Mouse (Mus musculus) limb, embryonic 12.5 days (tissue): ENCODE measurements around the gene Fam160b1. TPM values are rescaled to one million over a fixed set of nuclear protein-coding genes. Genes with fewer than 3 reads are reported as not detected.
A peak's percentile ranks its signal among the peaks of the same experiment; 100 is the strongest.

Experiments used
- ATAC-seq: fragments of 200-750 bp; cut with Nextera tagmentation; 2 replicates; pipeline ENCODE4 v1.8.0; 2017; ENCODE audit warnings: low read depth, moderate TSS enrichment; ENCODE audit not compliant: insufficient number of reproducible peaks, insufficient read depth, low FRiP score, low TSS enrichment
- H3K27ac ChIP-seq: fragments of 300-500 bp; sonication (generic); 2 replicates; pipeline ENCODE4 v1.5.1; 2016; ENCODE audit warnings: mild to moderate bottlenecking, moderate library complexity
- H3K27me3 ChIP-seq: fragments of 300-500 bp; sonication (generic); 2 replicates; pipeline ENCODE4 v1.6.1; 2016; ENCODE audit warnings: mild to moderate bottlenecking, moderate library complexity
- H3K36me3 ChIP-seq: fragments of 300-500 bp; sonication (generic); 2 replicates; pipeline ENCODE4 v1.6.1; 2016; ENCODE audit warnings: mild to moderate bottlenecking, moderate library complexity
- H3K4me1 ChIP-seq: fragments of 300-500 bp; sonication (generic); replicated peaks from 2 replicates; pipeline ENCODE4 v1.6.1; 2016
- H3K4me2 ChIP-seq: fragments of 300-500 bp; sonication (generic); 2 replicates; pipeline ENCODE4 v1.6.1; 2016; ENCODE audit warnings: mild to moderate bottlenecking, moderate library complexity
- H3K4me3 ChIP-seq: fragments of 300-500 bp; sonication (generic); replicated peaks from 2 replicates; pipeline ENCODE4 v1.5.1; 2016; ENCODE audit warnings: mild to moderate bottlenecking
- H3K9ac ChIP-seq: fragments of 300-500 bp; sonication (generic); replicated peaks from 2 replicates; pipeline ENCODE4 v1.6.1; 2016; ENCODE audit warnings: mild to moderate bottlenecking, moderate library complexity
- H3K9me3 ChIP-seq: fragments of 300-500 bp; sonication (generic); 2 replicates; pipeline ENCODE4 v1.6.1; 2016; ENCODE audit warnings: mild to moderate bottlenecking, moderate library complexity
- WGBS: fragments of 180-500 bp; shearing (Covaris S2); methylation state at CpG from one replicate; pipeline ENCODE4 v1.1.7; 2016; 5-methylcytosine and 5-hydroxymethylcytosine counted together
- polyA plus RNA-seq: library from polyadenylated mRNA; unstranded; fragments of >200 nt; fragmentation: Nextera tagmentation; extraction: Ambion mirVana; gene quantifications from 2 replicates; pipeline ENCODE4 v1.2.1, GENCODE M21; 2016

The Fam160b1 gene
- polyA plus RNA-seq, 1 experiment from 2014 or later = 17.6 TPM

DNA sequence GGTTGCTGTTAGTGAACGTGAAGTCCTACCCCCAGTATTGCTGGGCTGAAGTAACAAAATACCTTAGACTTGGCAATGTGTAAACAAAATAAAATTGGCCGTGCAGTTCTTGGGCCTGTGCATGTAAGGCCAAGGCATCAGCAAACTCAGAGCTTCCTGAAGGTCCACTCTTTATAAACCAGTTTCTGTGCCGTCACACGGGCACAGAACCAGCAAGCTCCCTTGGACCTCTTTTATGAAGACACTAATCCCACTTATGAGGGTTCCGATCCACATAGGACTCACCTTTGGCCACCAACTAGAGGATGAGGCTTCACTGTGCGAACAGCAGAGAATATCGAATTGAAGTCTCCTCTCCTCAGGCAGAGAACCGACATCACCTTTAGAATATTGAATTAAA lies 66.4 kb downstream of the Fam160b1 start:
- H3K36me3 ChIP-seq = no peaks in the 10 kb centered on the region
- H3K9me3 ChIP-seq = no peaks in the 10 kb centered on the region
- WGBS = 92% methylated on average over 8 of the region's 8 CpGs
- no peak overlapping the region for H3K4me2 ChIP-seq
- no peak overlapping the region for H3K27ac ChIP-seq
- ATAC-seq = no peak
- no peaks in the 10 kb centered on the region; the same call in 1 of the 2 replicates for H3K27me3 ChIP-seq
- H3K4me1 ChIP-seq = no peaks in the 10 kb centered on the region; the same call in 1 of the 2 replicates
- H3K9ac ChIP-seq = no peak overlapping the region
- H3K4me3 ChIP-seq = no peak overlapping the region

DNA sequence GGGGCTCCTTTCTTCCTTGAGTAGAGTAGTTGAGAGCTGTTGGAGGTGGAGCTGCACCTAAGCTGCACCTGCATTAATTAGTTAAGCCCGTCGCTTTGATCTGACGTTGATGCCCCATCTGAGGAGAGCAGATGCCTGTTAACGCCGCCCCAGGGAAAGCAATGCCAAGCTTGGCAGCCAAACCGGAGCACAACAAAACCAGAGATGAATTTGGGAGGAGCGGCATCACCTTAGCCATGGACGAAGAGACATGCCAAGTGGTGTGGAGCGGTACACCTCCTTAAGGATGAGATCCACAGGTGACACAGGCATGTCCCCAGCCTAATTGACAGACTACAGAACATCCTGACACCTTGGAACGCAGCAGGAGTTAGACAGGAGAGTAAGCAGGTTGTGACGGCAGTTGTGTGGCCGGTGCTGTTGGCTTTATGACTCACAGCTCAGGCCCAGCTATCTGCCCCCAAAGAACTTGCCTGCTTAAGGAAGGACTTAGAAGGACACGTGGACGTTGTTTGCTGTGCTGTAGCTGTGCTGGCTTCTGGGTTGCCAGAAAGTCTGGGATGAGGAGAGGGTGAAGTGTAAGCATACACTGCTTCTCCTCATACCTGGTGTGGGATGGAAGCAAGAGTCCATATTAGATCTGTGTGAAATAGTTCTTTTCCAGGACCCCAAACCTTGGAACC lies 67.4 kb downstream of the Fam160b1 start:
- Histone ChIP-seq H3K4me3 (no peak overlapping the region), H3K36me3 (no peaks in the 10 kb centered on the region)
- WGBS = 69% methylated on average over 14 of the region's 14 CpGs

DNA sequence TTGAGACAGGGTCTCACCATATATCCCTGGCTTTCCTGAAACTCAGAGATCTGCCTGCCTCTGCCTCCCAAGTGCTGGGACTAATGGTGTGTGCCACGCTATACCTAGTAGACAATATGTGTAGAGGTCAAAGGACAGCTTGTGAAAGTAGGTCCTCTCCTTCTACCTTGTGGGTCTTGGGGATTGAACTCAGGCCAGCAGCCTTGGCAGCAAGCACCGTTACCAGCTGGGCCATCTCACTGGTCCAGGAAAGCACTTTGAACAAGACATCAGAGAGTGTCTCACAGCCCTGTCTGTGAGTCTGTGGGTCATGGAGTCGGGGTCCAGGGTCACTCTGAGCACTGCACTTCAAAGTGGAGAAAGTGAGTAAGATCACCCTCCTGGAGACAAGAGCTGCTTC lies 68.2 kb downstream of the Fam160b1 start:
- H3K27me3 ChIP-seq = no peaks in the 10 kb centered on the region; the same call in 1 of the 2 replicates
- H3K4me2 ChIP-seq = no peak overlapping the region
- H3K4me1 ChIP-seq = no peaks in the 10 kb centered on the region; the same call in 1 of the 2 replicates
- ATAC-seq = no peak
- no peak overlapping the region for H3K4me3 ChIP-seq
- 85% methylated on average over 3 of the region's 3 CpGs for WGBS
- no peaks in the 10 kb centered on the region for H3K9me3 ChIP-seq
- no peak overlapping the region for H3K27ac ChIP-seq
- no peak overlapping the region for H3K9ac ChIP-seq
- no peaks in the 10 kb centered on the region for H3K36me3 ChIP-seq

More for the DNA sequence above, 67.4 kb downstream of the Fam160b1 start:
- Histone ChIP-seq H3K4me1 (no peaks in the 10 kb centered on the region; the same call in 1 of the 2 replicates), H3K27me3 (no peaks in the 10 kb centered on the region; the same call in 1 of the 2 replicates), H3K9me3 (no peaks in the 10 kb centered on the region), H3K9ac (no peak overlapping the region), H3K4me2 (no peak overlapping the region), H3K27ac (0 out of 2 replicates have a peak overlapping the region, but pooled peaks have one; percentile 17)
- no peak for ATAC-seq

DNA sequence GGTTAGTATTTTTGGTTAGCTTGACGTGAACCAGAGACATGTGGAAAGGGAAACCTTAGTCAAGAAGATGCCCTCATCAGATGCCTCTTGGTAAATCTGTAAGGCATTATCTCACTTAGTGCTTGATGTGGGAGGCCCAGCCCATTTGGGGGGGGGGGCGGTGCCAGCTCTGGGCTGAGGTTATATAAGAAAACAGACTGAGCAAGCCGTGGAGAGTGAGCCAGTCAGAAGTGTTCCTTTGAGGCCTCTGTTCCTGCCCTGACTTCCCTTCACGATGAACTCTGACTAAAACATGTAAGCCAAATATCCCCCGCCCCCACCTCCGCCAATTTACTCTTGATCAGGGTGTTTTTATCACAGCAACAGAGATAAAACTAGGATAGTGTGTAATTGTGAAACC lies 69.4 kb downstream of the Fam160b1 start:
- 74% methylated on average over 6 of the region's 6 CpGs for WGBS
- no peak overlapping the region for H3K4me3 ChIP-seq
- no peaks in the 10 kb centered on the region; the same call in 1 of the 2 replicates for H3K27me3 ChIP-seq
- no peak overlapping the region for H3K4me2 ChIP-seq
- ATAC-seq = no peak
- no peak overlapping the region for H3K27ac ChIP-seq
- no peaks in the 10 kb centered on the region for H3K9me3 ChIP-seq
- no peaks in the 10 kb centered on the region for H3K36me3 ChIP-seq
- no peaks in the 10 kb centered on the region; the same call in 1 of the 2 replicates for H3K4me1 ChIP-seq
- no peak overlapping the region for H3K9ac ChIP-seq

DNA sequence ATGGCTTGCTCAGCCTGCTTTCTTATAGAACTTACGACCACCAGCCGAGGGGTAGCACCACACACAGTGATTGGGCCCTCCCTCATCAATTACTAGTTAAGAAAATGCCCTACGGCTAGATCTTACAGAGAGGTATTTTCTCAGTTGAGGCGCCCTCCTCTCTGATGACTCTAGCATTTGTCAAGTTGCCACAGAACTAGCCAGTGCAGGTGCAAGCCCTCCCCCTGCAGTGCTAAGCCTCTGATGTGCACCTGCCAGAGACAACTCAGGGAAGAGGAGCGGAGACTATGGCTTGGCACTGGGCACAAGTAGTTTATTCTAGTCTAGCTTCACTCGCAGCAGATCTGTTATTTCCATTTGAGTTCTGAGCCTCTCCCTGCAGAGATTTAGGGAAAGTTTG lies 71.0 kb downstream of the Fam160b1 start:
- Histone ChIP-seq H3K4me3 (no peak overlapping the region), H3K4me1 (no peaks in the 10 kb centered on the region; the same call in 1 of the 2 replicates), H3K27me3 (no peaks in the 10 kb centered on the region), H3K4me2 (no peak overlapping the region), H3K9ac (no peak overlapping the region), H3K36me3 (no peaks in the 10 kb centered on the region), H3K27ac (no peak overlapping the region), H3K9me3 (no peaks in the 10 kb centered on the region)
- WGBS = 24% methylated on average over 6 of the region's 6 CpGs
- no peak for ATAC-seq

DNA sequence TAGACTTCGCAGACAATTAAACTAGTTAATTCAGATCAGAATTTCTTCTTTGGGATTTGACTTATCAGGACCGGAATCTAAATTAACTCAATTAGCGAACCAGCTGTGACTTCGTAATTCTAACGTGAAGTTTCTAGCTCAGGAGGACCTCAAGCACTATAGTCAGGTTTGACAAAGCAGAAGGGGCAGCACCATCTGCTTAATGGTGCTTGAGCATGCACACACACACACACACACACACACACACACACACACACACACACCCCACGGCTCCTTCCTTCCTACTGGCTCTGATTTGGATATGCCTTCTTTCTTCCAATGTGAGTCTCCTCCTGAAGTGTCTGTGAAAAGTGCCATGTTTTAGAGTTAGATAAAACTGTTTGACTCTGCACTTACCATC lies 73.5 kb downstream of the Fam160b1 start:
- Histone ChIP-seq H3K36me3 (no peaks in the 10 kb centered on the region), H3K27ac (no peak overlapping the region), H3K9me3 (no peaks in the 10 kb centered on the region), H3K9ac (no peak overlapping the region), H3K4me2 (no peak overlapping the region), H3K27me3 (no peaks in the 10 kb centered on the region), H3K4me3 (no peak overlapping the region), H3K4me1 (no peaks in the 10 kb centered on the region; the same call in 1 of the 2 replicates)
- no peak for ATAC-seq
- 67% methylated on average over 6 of the region's 6 CpGs for WGBS

DNA sequence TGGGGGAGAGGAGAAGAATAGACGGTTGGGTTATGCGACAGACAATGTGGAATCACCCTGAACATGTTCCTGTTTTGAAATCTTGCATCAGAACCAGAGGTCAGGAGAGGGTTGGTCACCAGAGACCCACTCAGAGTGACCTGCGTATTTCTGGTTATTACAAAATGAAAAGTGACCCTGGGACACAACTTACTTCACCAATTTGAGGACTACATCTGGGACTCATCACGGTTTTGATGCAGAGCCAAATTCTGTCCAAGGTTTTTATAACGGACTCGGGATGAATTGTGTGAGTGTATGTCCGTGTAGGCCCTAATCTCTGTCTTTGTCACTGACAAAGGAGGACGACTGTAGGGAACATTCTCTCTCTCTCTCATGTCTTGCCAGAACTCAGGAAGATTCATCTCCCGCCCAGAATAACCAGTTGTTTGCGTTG lies 76.1 kb downstream of the Fam160b1 start:
- no peak overlapping the region for H3K9ac ChIP-seq
- H3K4me1 ChIP-seq = peaks cover 8% of the 10 kb centered on the region
- H3K4me3 ChIP-seq = no peak overlapping the region
- H3K4me2 ChIP-seq = no peak overlapping the region
- H3K27ac ChIP-seq = no peak overlapping the region
- 73% methylated on average over 10 of the region's 10 CpGs for WGBS
- H3K36me3 ChIP-seq = no peaks in the 10 kb centered on the region
- no peak for ATAC-seq
- no peaks in the 10 kb centered on the region for H3K9me3 ChIP-seq
- H3K27me3 ChIP-seq = no peaks in the 10 kb centered on the region

DNA sequence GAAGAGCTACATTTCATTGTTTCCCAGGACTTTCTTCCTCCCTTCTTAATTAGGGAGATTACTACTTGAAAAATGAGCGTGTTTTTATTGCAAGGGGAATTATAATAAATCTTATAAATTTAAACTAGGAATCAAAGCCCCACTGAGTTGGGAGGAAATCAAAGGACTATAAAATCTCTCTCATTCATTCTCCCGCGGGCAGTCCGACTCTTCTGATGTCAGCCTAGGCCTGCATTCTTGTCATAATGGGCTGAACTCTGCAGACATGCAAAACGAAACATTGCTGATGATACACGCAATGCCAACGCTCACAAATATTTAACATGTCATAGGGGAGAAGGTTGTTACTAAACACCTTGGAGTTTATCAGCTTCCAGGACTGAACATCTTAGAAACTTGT lies 76.6 kb downstream of the Fam160b1 start:
- Histone ChIP-seq H3K9ac (no peak overlapping the region), H3K4me1 (peaks cover 10% of the 10 kb centered on the region), H3K36me3 (no peaks in the 10 kb centered on the region), H3K27me3 (no peaks in the 10 kb centered on the region), H3K4me3 (no peak overlapping the region), H3K9me3 (no peaks in the 10 kb centered on the region), H3K27ac (no peak overlapping the region), H3K4me2 (no peak overlapping the region)
- WGBS = 61% methylated on average over 7 of the region's 7 CpGs
- no peak for ATAC-seq

Other genes with a start within 250 kb of the Fam160b1 start
- gene Ablim1, start 45.8 kb upstream of the Fam160b1 start, polyA plus RNA-seq = 22.1 and 26.1 TPM in 2 replicates
- gene Trub1, start 92.2 kb downstream of the Fam160b1 start, polyA plus RNA-seq = 25.3 and 28.2 TPM in 2 replicates